Mouse (Mus musculus): ENCODE measurements around the gene Dnaja4. TPM values are rescaled to one million over a fixed set of nuclear protein-coding genes. Genes with fewer than 3 reads are reported as not detected.

Dnaja4 gene
- total RNA-seq (2023; ENCODE audit: inconsistent age): 0.96 to 2.3 TPM (median 1.8 TPM) in 4 replicates

DNA sequence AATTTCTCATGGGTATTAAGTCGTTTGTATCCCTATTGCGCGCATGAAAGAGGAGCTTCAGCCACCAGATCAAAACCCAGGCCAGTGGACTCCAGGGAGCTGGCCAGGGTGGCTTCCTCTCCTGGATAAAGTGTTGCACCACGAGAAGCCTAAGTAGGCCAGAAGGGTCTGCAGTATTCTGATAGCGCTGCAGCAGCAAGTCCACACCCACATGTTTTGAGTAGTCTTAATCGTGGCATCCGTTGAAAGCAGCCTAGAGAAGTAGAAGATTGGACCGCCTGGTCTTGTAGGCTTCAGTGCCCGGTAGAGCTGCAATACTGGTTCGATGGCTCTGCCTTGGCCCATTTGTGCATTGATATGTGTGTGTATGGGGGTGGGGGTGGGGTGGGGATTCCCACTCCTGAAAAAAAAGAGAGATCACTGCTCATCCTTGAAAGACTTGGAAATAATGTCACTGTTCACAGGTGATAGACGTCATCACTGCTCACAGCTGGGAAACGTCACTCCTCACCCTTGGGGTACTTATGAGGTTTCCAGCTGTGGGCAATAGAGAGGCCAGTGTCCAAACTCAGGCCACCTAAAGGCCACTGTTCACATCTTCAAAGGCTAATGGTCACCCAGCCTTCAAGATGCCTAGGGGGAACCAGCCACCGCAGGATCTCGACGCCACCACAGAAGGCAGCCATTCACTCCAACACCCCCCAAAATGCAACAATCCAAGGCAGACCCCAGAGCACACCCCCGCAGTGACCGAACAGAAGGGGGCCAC, at the start of gene Dnaja4:
Gene Dnaja4 (plus strand): TSS at position 556 of the 769 bp plus-strand sequence.

DNA sequence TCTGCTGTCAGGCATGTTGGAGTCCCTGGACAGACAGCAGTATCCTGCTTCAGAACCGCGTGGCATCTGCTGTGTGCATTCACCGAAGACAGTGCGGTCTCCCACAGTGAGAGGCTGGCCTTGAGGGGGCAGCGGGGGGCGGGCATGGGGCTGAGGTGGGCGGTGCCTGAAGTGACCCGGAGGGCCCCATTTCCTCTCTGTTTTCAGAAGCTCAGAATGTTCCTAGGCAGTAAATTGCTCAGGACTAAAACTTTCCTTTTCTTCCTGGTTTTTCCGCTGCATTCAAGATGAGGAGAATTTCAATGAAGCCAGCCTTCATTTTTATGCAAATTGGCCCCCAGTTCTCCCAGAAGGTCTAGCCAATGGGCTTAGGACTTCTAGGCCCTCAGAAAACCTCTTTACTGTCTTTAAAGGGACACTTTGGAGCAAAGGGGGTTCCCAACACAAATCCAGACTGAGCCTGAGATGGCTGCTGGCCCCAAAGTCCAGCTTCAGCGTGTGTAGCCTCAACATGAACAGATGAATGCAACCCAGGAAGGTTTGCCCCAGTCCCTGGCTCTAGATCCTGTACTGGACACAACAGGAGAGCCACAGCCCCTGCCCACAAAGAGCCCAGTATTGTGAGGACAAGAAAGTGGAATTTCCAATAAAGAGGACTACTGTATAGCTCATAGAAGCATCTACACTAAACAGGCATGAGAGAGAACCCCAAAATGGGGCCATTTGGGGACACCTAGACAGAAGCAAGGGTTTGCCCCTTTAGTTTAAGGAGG, 36.9 kb upstream of the Dnaja4 start, which contains the start of gene Acsbg1:
Gene Acsbg1 (minus strand): TSS at position 266 of the 773 bp plus-strand sequence.

DNA sequence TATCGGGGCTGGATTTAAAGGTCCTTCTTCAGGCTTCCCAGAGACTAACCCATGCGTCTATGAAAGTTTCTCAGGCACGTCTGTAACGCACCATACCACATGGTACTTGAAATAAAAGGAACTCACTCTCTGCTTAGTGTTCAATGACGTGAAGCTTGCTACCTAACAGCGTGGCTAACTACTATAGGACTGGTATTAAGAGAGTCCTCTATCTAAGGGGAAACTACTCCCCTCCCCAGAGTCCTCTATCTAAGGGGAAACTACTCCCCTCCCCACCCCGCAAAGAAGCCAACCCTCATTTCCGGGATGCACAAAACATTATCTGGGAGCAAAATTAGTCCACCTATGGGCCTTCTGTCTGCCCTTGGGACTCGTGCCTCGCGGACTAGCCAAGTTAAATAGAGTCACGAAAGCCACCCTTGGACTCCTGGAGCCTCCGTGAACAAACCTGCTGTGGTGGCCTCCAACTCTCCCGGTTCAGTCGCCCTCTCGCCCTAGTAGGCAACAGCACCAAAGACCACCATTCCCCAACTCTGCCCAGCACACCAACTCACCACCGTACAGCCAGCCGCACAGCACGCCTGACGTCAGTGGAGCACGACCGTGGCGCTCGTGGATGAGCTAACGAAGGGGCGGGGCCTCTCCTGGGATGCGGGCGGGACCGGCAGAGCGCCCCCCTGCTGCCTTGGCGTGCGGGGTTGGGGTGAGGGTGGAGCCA, 35.4 kb downstream of the Dnaja4 start, which contains the start of gene Wdr61:
Gene Wdr61 (minus strand): TSS at position 599 of the 718 bp plus-strand sequence.

GRCm38 (mm10) chr9:54764561-54765217, 66.0 kb downstream of the Dnaja4 start, which contains the start of gene Crabp1:
Crabp1 (plus strand) TSS chr9:54764748.

Other genes starting within 250 kb of the Dnaja4 start
- gene Dmxl2, start 197.2 kb upstream of the Dnaja4 start, total RNA-seq (2023; ENCODE audit: inconsistent age): 0.36 to 1.9 TPM (median 0.91 TPM) in 4 replicates
- not detected in 4 replicates for gene Sh2d7, start 159.9 kb upstream of the Dnaja4 start, total RNA-seq (2023; ENCODE audit: inconsistent age)
- gene Cib2, start 138.7 kb upstream of the Dnaja4 start, total RNA-seq (2023; ENCODE audit: inconsistent age): 1.4 to 3.6 TPM (median 2.5 TPM) in 4 replicates
- 38.5 to 41.4 TPM (median 40.7 TPM) in 4 replicates for gene Idh3a, start 112.5 kb upstream of the Dnaja4 start, total RNA-seq (2023; ENCODE audit: inconsistent age)
- 0.30 TPM in 1 of 4 replicates, not detected in the others for gene Acsbg1, start 37.0 kb upstream of the Dnaja4 start, total RNA-seq (2023; ENCODE audit: inconsistent age)
- gene Wdr61, start 35.6 kb downstream of the Dnaja4 start, total RNA-seq (2023; ENCODE audit: inconsistent age): 58.8 to 66.4 TPM (median 63.2 TPM) in 4 replicates
- gene Crabp1, start 65.9 kb downstream of the Dnaja4 start, total RNA-seq (2023; ENCODE audit: inconsistent age): not detected in 4 replicates
- gene Ireb2, start 164.9 kb downstream of the Dnaja4 start, total RNA-seq (2023; ENCODE audit: inconsistent age): 48.7 to 53.0 TPM (median 50.0 TPM) in 4 replicates
- 0.90 to 1.3 TPM (median 1.2 TPM) in 4 replicates for gene Hykk, start 218.4 kb downstream of the Dnaja4 start, total RNA-seq (2023; ENCODE audit: inconsistent age)